Mouse (Mus musculus) megakaryocyte, embryonic 14.5 days (primary cell): Measurements from ENCODE around the gene Rtn1. TPM values are rescaled to one million over a fixed set of nuclear protein-coding genes. Genes with fewer than 3 reads are reported as not detected.

Experiments used
- H3K27me3 ChIP-seq: replicated peaks from 2 replicates; pipeline ENCODE3; 2012; ENCODE audit warnings: inconsistent platforms
- H3K36me3 ChIP-seq: replicated peaks from 2 replicates; pipeline ENCODE3; 2012; ENCODE audit warnings: low read length, inconsistent platforms, mixed read lengths
- H3K4me1 ChIP-seq: 2 replicates; pipeline ENCODE4 v1.6.1; 2012; ENCODE audit warnings: inconsistent platforms
- H3K4me3 ChIP-seq: replicated peaks from 2 replicates; pipeline ENCODE3; 2012; ENCODE audit warnings: moderate library complexity, mild to moderate bottlenecking, inconsistent platforms
- H3K9me3 ChIP-seq: 2 replicates; pipeline ENCODE4 v1.6.1; 2012; ENCODE audit warnings: inconsistent platforms
- FLI1 ChIP-seq: IDR thresholded peaks from 2 replicates; pipeline ENCODE4 v1.6.1; 2012; ENCODE audit warnings: low read length, inconsistent platforms, mixed read lengths
- GATA1 ChIP-seq: IDR thresholded peaks from 3 replicates; pipeline ENCODE4 v1.6.1; 2012; ENCODE audit warnings: mixed read lengths, low read length, inconsistent platforms, borderline replicate concordance
- polyA plus RNA-seq: library from polyadenylated mRNA; stranded (reverse); fragments of >175 nt; gene quantifications from 2 replicates; pipeline ENCODE4 v1.2.3, GENCODE M21; 2012; ENCODE audit warnings: low replicate concordance; ENCODE audit not compliant: insufficient read depth

Rtn1 gene
- polyA plus RNA-seq, 1 experiment, result not detected

- no peak overlapping the region for H3K4me3 ChIP-seq
- H3K36me3 ChIP-seq, result no peaks in the 10 kb centered on the region
- H3K9me3 ChIP-seq, result peaks cover 18% of the 10 kb centered on the region
- TF ChIP-seq GATA1 (no peak), FLI1 (no peak)
- H3K27me3 ChIP-seq, result no peaks in the 10 kb centered on the region
- H3K4me1 ChIP-seq, result no peaks in the 10 kb centered on the region
These were observed 76.9 kb downstream of the Rtn1 start for GRCm38 (mm10) chr12:72331912-72332487.

- H3K27me3 ChIP-seq, result no peaks in the 10 kb centered on the region
- H3K9me3 ChIP-seq, result no peaks in the 10 kb centered on the region
- TF ChIP-seq GATA1 (no peak), FLI1 (no peak)
- no peaks in the 10 kb centered on the region for H3K36me3 ChIP-seq
- no peaks in the 10 kb centered on the region for H3K4me1 ChIP-seq
- no peak overlapping the region for H3K4me3 ChIP-seq
These were observed 82.8 kb downstream of the Rtn1 start for GRCm38 (mm10) chr12:72326087-72326486.

GRCm38 (mm10) chr12:72325025-72325424, 83.8 kb downstream of the Rtn1 start:
- H3K27me3 ChIP-seq, result no peaks in the 10 kb centered on the region
- no peak overlapping the region for H3K4me3 ChIP-seq
- H3K36me3 ChIP-seq, result no peaks in the 10 kb centered on the region
- H3K9me3 ChIP-seq, result no peaks in the 10 kb centered on the region
- H3K4me1 ChIP-seq, result no peaks in the 10 kb centered on the region
- TF ChIP-seq FLI1 (no peak), GATA1 (no peak)

GRCm38 (mm10) chr12:72324210-72324871, 84.5 kb downstream of the Rtn1 start:
- TF ChIP-seq FLI1 (no peak), GATA1 (no peak)
- Histone ChIP-seq H3K9me3 (no peaks in the 10 kb centered on the region), H3K4me1 (no peaks in the 10 kb centered on the region), H3K36me3 (no peaks in the 10 kb centered on the region), H3K4me3 (no peak overlapping the region), H3K27me3 (no peaks in the 10 kb centered on the region)

- H3K9me3 ChIP-seq, result no peaks in the 10 kb centered on the region
- no peaks in the 10 kb centered on the region for H3K4me1 ChIP-seq
- H3K27me3 ChIP-seq, result no peaks in the 10 kb centered on the region
- TF ChIP-seq GATA1, result no peak
- TF ChIP-seq FLI1, result no peak
- H3K4me3 ChIP-seq, result no peak overlapping the region
- H3K36me3 ChIP-seq, result no peaks in the 10 kb centered on the region
These were observed 85.1 kb downstream of the Rtn1 start for GRCm38 (mm10) chr12:72323778-72324177.

- H3K27me3 ChIP-seq, result no peaks in the 10 kb centered on the region
- TF ChIP-seq FLI1, result no peak
- no peak for TF ChIP-seq GATA1
- H3K4me3 ChIP-seq, result no peak overlapping the region
- peaks cover 6% of the 10 kb centered on the region for H3K9me3 ChIP-seq
- no peaks in the 10 kb centered on the region for H3K36me3 ChIP-seq
- no peaks in the 10 kb centered on the region for H3K4me1 ChIP-seq
These were observed 93.0 kb downstream of the Rtn1 start for GRCm38 (mm10) chr12:72315732-72316465.

- Histone ChIP-seq H3K36me3 (no peaks in the 10 kb centered on the region), H3K9me3 (0 out of 2 replicates have a peak, but pooled peaks cover 5% of the 10 kb centered on the region), H3K4me1 (no peaks in the 10 kb centered on the region), H3K4me3 (no peak overlapping the region), H3K27me3 (no peaks in the 10 kb centered on the region)
- no peak for TF ChIP-seq GATA1
These were observed 98.0 kb downstream of the Rtn1 start for GRCm38 (mm10) chr12:72310818-72311217.

- Histone ChIP-seq H3K36me3 (no peaks in the 10 kb centered on the region), H3K9me3 (peaks cover 13% of the 10 kb centered on the region), H3K4me3 (no peak overlapping the region), H3K27me3 (no peaks in the 10 kb centered on the region), H3K4me1 (no peaks in the 10 kb centered on the region)
- TF ChIP-seq FLI1 (no peak), GATA1 (no peak)
These were observed 100.3 kb downstream of the Rtn1 start for GRCm38 (mm10) chr12:72308506-72308905.

- TF ChIP-seq FLI1 (no peak), GATA1 (no peak)
- no peaks in the 10 kb centered on the region for H3K4me1 ChIP-seq
- H3K9me3 ChIP-seq, result peaks cover 18% of the 10 kb centered on the region
- no peak overlapping the region for H3K4me3 ChIP-seq
- H3K36me3 ChIP-seq, result no peaks in the 10 kb centered on the region
- no peaks in the 10 kb centered on the region for H3K27me3 ChIP-seq
These were observed 102.6 kb downstream of the Rtn1 start for GRCm38 (mm10) chr12:72306281-72306680.

GRCm38 (mm10) chr12:72305421-72305820, 103.4 kb downstream of the Rtn1 start:
- peaks cover 18% of the 10 kb centered on the region for H3K9me3 ChIP-seq
- no peak for TF ChIP-seq GATA1
- TF ChIP-seq FLI1, result no peak
- no peaks in the 10 kb centered on the region for H3K4me1 ChIP-seq

More at GRCm38 (mm10) chr12:72305421-72305820, 103.4 kb downstream of the Rtn1 start:
- Histone ChIP-seq H3K36me3 (no peaks in the 10 kb centered on the region), H3K27me3 (no peaks in the 10 kb centered on the region), H3K4me3 (no peak overlapping the region)
